ENCODE assay signal across 14 mouse cellular contexts in genomic region chr5:8349557-8349956, GRCm38 (mm10). TPM values are rescaled to one million over a fixed set of nuclear protein-coding genes. Genes with fewer than 3 reads are reported as not detected.
"Had no signal": no experiment of that assay in that cellular context is flagged by ENCODE, and none has a peak within 500 bp of the region (broad histone marks: within the 10 kb centered on the region; RNA-seq: fewer than 3 reads in every experiment).

No protein-coding gene starts in this region.

- H3K9me3 ChIP-seq: intestine, embryonic 15.5 days; limb, embryonic 15.5 days; midbrain, embryonic 13.5 days; neural tube, embryonic 12.5 days; stomach, embryonic 15.5 days had no signal

- H3K4me2 ChIP-seq: intestine, embryonic 15.5 days; limb, embryonic 15.5 days; midbrain, embryonic 13.5 days; neural tube, embryonic 12.5 days; stomach, embryonic 15.5 days had no signal

- ATAC-seq: hindbrain, postnatal 0 days; intestine, embryonic 15.5 days; midbrain, embryonic 13.5 days had no signal

- H3K4me3 ChIP-seq: intestine, embryonic 15.5 days; limb, embryonic 15.5 days; midbrain, embryonic 13.5 days; neural tube, embryonic 12.5 days; stomach, embryonic 15.5 days had no signal

- H3K4me1 ChIP-seq: intestine, embryonic 15.5 days; limb, embryonic 15.5 days; midbrain, embryonic 13.5 days; neural tube, embryonic 12.5 days; stomach, embryonic 15.5 days had no signal

- H3K9ac ChIP-seq: intestine, embryonic 15.5 days; limb, embryonic 15.5 days; liver, embryonic 14.5 days; midbrain, embryonic 13.5 days; neural tube, embryonic 12.5 days; stomach, embryonic 15.5 days had no signal

- H3K27me3 ChIP-seq: intestine, embryonic 15.5 days; limb, embryonic 15.5 days; midbrain, embryonic 13.5 days; neural tube, embryonic 12.5 days; stomach, embryonic 15.5 days had no signal

- H3K36me3 ChIP-seq: intestine, embryonic 15.5 days; limb, embryonic 15.5 days; midbrain, embryonic 13.5 days; neural tube, embryonic 12.5 days; stomach, embryonic 15.5 days had no signal

- DNase-seq: kidney, adult 8-10 months; layer of hippocampus, postnatal 36 days; lung, adult 18-20 months; lung, postnatal 4 days; thymus, adult 2 months; thymus, postnatal 36 days had no signal

- H3K27ac ChIP-seq: hindbrain, postnatal 0 days; intestine, embryonic 15.5 days; limb, embryonic 15.5 days; liver, embryonic 14.5 days; midbrain, embryonic 13.5 days; neural tube, embryonic 12.5 days; stomach, embryonic 15.5 days had no signal

RNA-seq across cellular contexts. Expression of gene Adam22, which starts 18.4 kb away (rescaled TPM):
- total RNA-seq: neutrophil, adult 5-6 weeks had no signal
